Mouse (Mus musculus) midbrain, embryonic 16.5 days (tissue): ENCODE data around the gene Rbbp7. TPM values are rescaled to one million over a fixed set of nuclear protein-coding genes. Genes with fewer than 3 reads are reported as not detected.

Experiments used
- ATAC-seq: fragments of 200-750 bp; cut with Nextera tagmentation; 2 replicates; pipeline ENCODE4 v1.8.0; 2017; ENCODE audit warnings: moderate TSS enrichment
- H3K27ac ChIP-seq: fragments of 300-500 bp; sonication (generic); 2 replicates; pipeline ENCODE4 v1.5.1; 2014; ENCODE audit warnings: mild to moderate bottlenecking, low read length, mixed read lengths
- H3K27me3 ChIP-seq: fragments of 300-500 bp; sonication (generic); 2 replicates; pipeline ENCODE4 v1.6.1; 2014; ENCODE audit warnings: low read depth, low read length, mixed read lengths; ENCODE audit not compliant: control insufficient read depth, insufficient read depth
- H3K36me3 ChIP-seq: fragments of 300-500 bp; sonication (generic); 2 replicates; pipeline ENCODE4 v1.6.1; 2014; ENCODE audit warnings: mild to moderate bottlenecking, low read length, moderate library complexity, mixed read lengths; ENCODE audit not compliant: control insufficient read depth, insufficient read depth
- H3K4me1 ChIP-seq: fragments of 300-500 bp; sonication (generic); 2 replicates; pipeline ENCODE4 v1.6.1; 2014; ENCODE audit warnings: mild to moderate bottlenecking, low read length, mixed read lengths; ENCODE audit not compliant: control insufficient read depth, insufficient read depth
- H3K4me2 ChIP-seq: fragments of 300-500 bp; sonication (generic); 2 replicates; pipeline ENCODE4 v1.6.1; 2014; ENCODE audit warnings: mild to moderate bottlenecking, low read length, mixed read lengths
- H3K4me3 ChIP-seq: fragments of 300-500 bp; sonication (generic); 2 replicates; pipeline ENCODE4 v1.5.1; 2014; ENCODE audit warnings: low read depth, mild to moderate bottlenecking, low read length, moderate library complexity, mixed read lengths
- H3K9ac ChIP-seq: fragments of 300-500 bp; sonication (generic); 2 replicates; pipeline ENCODE4 v1.6.1; 2014; ENCODE audit warnings: low read depth, low read length, mixed read lengths
- H3K9me3 ChIP-seq: fragments of 300-500 bp; sonication (generic); replicated peaks from 2 replicates; pipeline ENCODE4 v1.6.1; 2014; ENCODE audit warnings: mild to moderate bottlenecking, low read length, mixed read lengths; ENCODE audit not compliant: control insufficient read depth, poor library complexity, severe bottlenecking
- whole genome bisulfite sequencing: fragments of 180-500 bp; shearing (Covaris S2); extraction: QIAGEN DNeasy Blood & Tissue Kit; methylation state at CpG from one replicate; pipeline ENCODE4 v1.1.7; 2014; 5-methylcytosine and 5-hydroxymethylcytosine counted together
- polyA plus RNA-seq: library from polyadenylated mRNA; unstranded; fragments of >200 nt; fragmentation: Nextera tagmentation; extraction: Ambion mirVana; gene quantifications from 2 replicates; pipeline ENCODE4 v1.2.1, GENCODE M21; 2015

The Rbbp7 gene
- polyA plus RNA-seq, 1 experiment from 2014 or later, result 216 TPM

- H3K4me3 ChIP-seq, result peak overlapping the region; percentile 42
- peak overlapping the region; percentile 64; the same call in 1 of the 2 replicates for H3K9ac ChIP-seq
- H3K27ac ChIP-seq, result peak overlapping the region; percentile 91
- ATAC-seq, result peak; percentile 52
- H3K27me3 ChIP-seq, result no peaks in the 10 kb centered on the region
- H3K9me3 ChIP-seq, result no peaks in the 10 kb centered on the region
- H3K4me2 ChIP-seq, result peak overlapping the region; percentile 59
- H3K4me1 ChIP-seq, result no peaks in the 10 kb centered on the region; the same call in 1 of the 2 replicates
- WGBS, result 47% methylated on average over 9 of the region's 9 CpGs
- H3K36me3 ChIP-seq, result no peaks in the 10 kb centered on the region
Observed at GRCm38 (mm10) chrX:162736140-162736659, 24.0 kb upstream of the Rbbp7 start.

- no peaks in the 10 kb centered on the region for H3K4me1 ChIP-seq
- H3K4me3 ChIP-seq, result no peak overlapping the region
- ATAC-seq, result no peak
- no peak overlapping the region for H3K27ac ChIP-seq
- H3K36me3 ChIP-seq, result no peaks in the 10 kb centered on the region
- no peak overlapping the region for H3K4me2 ChIP-seq
- H3K9ac ChIP-seq, result no peak overlapping the region
- H3K27me3 ChIP-seq, result no peaks in the 10 kb centered on the region
- no peaks in the 10 kb centered on the region for H3K9me3 ChIP-seq
- 58% methylated on average over 9 of the region's 9 CpGs for WGBS
Observed at GRCm38 (mm10) chrX:162748696-162749420, 11.3 kb upstream of the Rbbp7 start.

GRCm38 (mm10) chrX:162752418-162752817, 7.8 kb upstream of the Rbbp7 start:
- no peaks in the 10 kb centered on the region for H3K36me3 ChIP-seq
- no peak overlapping the region for H3K27ac ChIP-seq
- H3K4me3 ChIP-seq, result no peak overlapping the region
- no peak overlapping the region for H3K4me2 ChIP-seq
- H3K4me1 ChIP-seq, result no peaks in the 10 kb centered on the region
- no peak overlapping the region for H3K9ac ChIP-seq
- H3K9me3 ChIP-seq, result no peaks in the 10 kb centered on the region
- whole genome bisulfite sequencing, result 91% methylated on average over 2 of the region's 2 CpGs
- no peaks in the 10 kb centered on the region for H3K27me3 ChIP-seq
- ATAC-seq, result no peak

GRCm38 (mm10) chrX:162754314-162754713, 5.9 kb upstream of the Rbbp7 start:
- no peaks in the 10 kb centered on the region for H3K36me3 ChIP-seq
- H3K4me3 ChIP-seq, result no peak overlapping the region
- WGBS, result 87% methylated on average over 4 of the region's 4 CpGs
- H3K9ac ChIP-seq, result no peak overlapping the region
- no peaks in the 10 kb centered on the region for H3K9me3 ChIP-seq
- no peak for ATAC-seq
- no peaks in the 10 kb centered on the region for H3K27me3 ChIP-seq
- H3K27ac ChIP-seq, result no peak overlapping the region
- no peak overlapping the region for H3K4me2 ChIP-seq
- H3K4me1 ChIP-seq, result no peaks in the 10 kb centered on the region

- no peak for ATAC-seq
- Histone ChIP-seq H3K9me3 (no peaks in the 10 kb centered on the region), H3K4me3 (no peak overlapping the region), H3K4me2 (no peak overlapping the region), H3K9ac (no peak overlapping the region), H3K27me3 (no peaks in the 10 kb centered on the region), H3K36me3 (no peaks in the 10 kb centered on the region), H3K27ac (no peak overlapping the region), H3K4me1 (no peaks in the 10 kb centered on the region)
- 36% methylated on average over 7 of the region's 7 CpGs for WGBS
Observed at GRCm38 (mm10) chrX:162756058-162756457, 4.1 kb upstream of the Rbbp7 start.

GRCm38 (mm10) chrX:162759251-162760114, 719 bp upstream of the Rbbp7 start:
- Histone ChIP-seq H3K9ac (peak overlapping the region; percentile 61), H3K27ac (peak overlapping the region; percentile 93), H3K36me3 (no peaks in the 10 kb centered on the region), H3K4me1 (peaks cover 3% of the 10 kb centered on the region; the same call in 1 of the 2 replicates), H3K4me2 (peak overlapping the region; percentile 53), H3K9me3 (no peaks in the 10 kb centered on the region), H3K27me3 (no peaks in the 10 kb centered on the region), H3K4me3 (peak overlapping the region; percentile 40)
- ATAC-seq, result peak; percentile 15; the same call in 1 of the 2 replicates
- WGBS, result 20% methylated on average over 22 of the region's 32 CpGs

- no peaks in the 10 kb centered on the region for H3K9me3 ChIP-seq
- H3K4me1 ChIP-seq, result peaks cover 3% of the 10 kb centered on the region; the same call in 1 of the 2 replicates
- H3K36me3 ChIP-seq, result no peaks in the 10 kb centered on the region
- peak overlapping the region; percentile 84 for H3K27ac ChIP-seq
- H3K4me3 ChIP-seq, result peak overlapping the region; percentile 62
- H3K4me2 ChIP-seq, result peak overlapping the region; percentile 55
- no peaks in the 10 kb centered on the region for H3K27me3 ChIP-seq
- ATAC-seq, result peak; percentile 23; the same call in 1 of the 2 replicates
- peak overlapping the region; percentile 68 for H3K9ac ChIP-seq
- 17% methylated on average over 23 of the region's 50 CpGs for WGBS
Observed at GRCm38 (mm10) chrX:162760958-162761515, 835 bp downstream of the Rbbp7 start.

- Histone ChIP-seq H3K4me1 (peaks cover 3% of the 10 kb centered on the region; the same call in 1 of the 2 replicates), H3K9me3 (no peaks in the 10 kb centered on the region), H3K27me3 (no peaks in the 10 kb centered on the region), H3K4me3 (peak overlapping the region; percentile 62), H3K36me3 (no peaks in the 10 kb centered on the region), H3K9ac (0 out of 2 replicates have a peak overlapping the region, but pooled peaks have one; percentile 68), H3K27ac (no peak overlapping the region), H3K4me2 (peak overlapping the region; percentile 55)
- WGBS, result 42% methylated on average over 9 of the region's 9 CpGs
- no peak for ATAC-seq
Observed at GRCm38 (mm10) chrX:162761716-162762395, 1.7 kb downstream of the Rbbp7 start.
